Mouse (Mus musculus): ENCODE data around the gene Pced1b.

GRCm38 (mm10) chr15:97384170-97385018 is 137.5 kb downstream of the Pced1b start:
- TF ChIP-seq POLR2A (IDR thresholded peaks at IDR 0.05; ENCODE audit: low read depth, low read length), result no peak
- no peak for TF ChIP-seq CTCF (IDR thresholded peaks at IDR 0.05; ENCODE audit: extremely low read depth, insufficient read length, insufficient replicate concordance, low read depth, low read length)

All from small intestine, adult 2 months (tissue).